18 mouse cellular contexts compared by ENCODE assay signal in the genomic region with DNA sequence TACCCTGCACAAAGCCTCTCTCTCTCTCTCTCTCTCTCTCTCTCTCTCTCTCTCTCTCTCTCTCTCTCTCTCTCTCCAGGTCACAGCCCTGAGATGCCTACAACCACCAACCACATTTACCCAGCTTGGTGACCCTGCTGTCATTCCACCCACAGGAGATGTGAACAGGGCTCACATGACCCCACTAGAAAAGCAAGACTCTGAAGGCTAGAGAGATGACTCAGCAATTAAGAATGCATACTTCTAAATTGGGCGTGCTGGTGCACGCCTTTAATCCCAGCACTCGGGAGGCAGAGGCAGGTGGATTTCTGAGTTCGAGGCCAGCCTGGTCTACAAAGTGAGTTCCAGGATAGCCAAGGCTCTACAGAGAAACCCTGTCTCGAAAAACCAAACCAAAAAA. TPM values are rescaled to one million over a fixed set of nuclear protein-coding genes. Genes with fewer than 3 reads are reported as not detected.
"Had no signal": no experiment of that assay in that cellular context is flagged by ENCODE, and none has a peak within 500 bp of the region (broad histone marks: within the 10 kb centered on the region; RNA-seq: fewer than 3 reads in every experiment).

No protein-coding gene starts in this region.

RNA-seq across cellular contexts. Expression of a gene that starts 9.7 kb away (rescaled TPM):
- polyA plus RNA-seq: heart, adult 2 months; heart, embryonic 11.5 days; heart, embryonic 13.5 days; heart, embryonic 15.5 days; heart, postnatal 0 days; hindbrain, embryonic 11.5 days; hindbrain, embryonic 13.5 days; hindbrain, embryonic 15.5 days; hindbrain, postnatal 0 days; intestine, embryonic 14.5 days; intestine, embryonic 16.5 days; kidney, embryonic 14.5 days; kidney, embryonic 16.5 days; limb, embryonic 12.5 days; liver, embryonic 11.5 days; liver, embryonic 13.5 days; liver, embryonic 15.5 days; liver, postnatal 0 days had no signal
